Mouse (Mus musculus): ENCODE measurements around the gene Nipsnap3a. TPM values are rescaled to one million over a fixed set of nuclear protein-coding genes. Genes with fewer than 3 reads are reported as not detected.

Gene Nipsnap3a
- not detected in 2 replicates for polyA plus RNA-seq (2014; fragmentation: Nextera tagmentation; extraction: Ambion mirVana)

GRCm38 (mm10) chr4:52989248-52989647 is at the start of gene Nipsnap3a:
Gene Nipsnap3a, plus strand, starts transcription at chr4:52989272.
- H3K9me3 ChIP-seq (ENCODE audit: control insufficient read depth, low read length): no peaks in the 10 kb centered on the region
- peak within 1 kb of the TSS in 1 of 2 experiments; percentile 10; a peak in 1 of 4 replicates for H3K4me3 ChIP-seq (ENCODE audit: control insufficient read depth in 1 of 2, insufficient read depth in 1 of 2, low read depth in 1 of 2, low read length in 2 of 2)
- H3K27me3 ChIP-seq (ENCODE audit: control insufficient read depth, insufficient read depth, low read length): no peaks in the 10 kb centered on the region
- ATAC-seq (ENCODE audit: insufficient number of reproducible peaks, insufficient read depth, low FRiP score, low read depth): no peak
- no peaks in the 10 kb centered on the region for H3K36me3 ChIP-seq (ENCODE audit: control insufficient read depth, insufficient read depth, low read length)
- 23% methylated on average over 12 of the region's 12 CpGs for WGBS
- no peak within 1 kb of the TSS for H3K27ac ChIP-seq (replicated peaks in 1 of 2; ENCODE audit: control insufficient read depth in 1 of 2, insufficient read depth in 1 of 2, low read depth in 2 of 2, low read length in 2 of 2)
- peak within 1 kb of the TSS; percentile 56 for H3K4me2 ChIP-seq (ENCODE audit: low read length)
- H3K4me1 ChIP-seq (ENCODE audit: control insufficient read depth in 2 of 2, insufficient read depth in 2 of 2, low read length in 2 of 2): peaks cover 0 to 4% of the 10 kb centered on the region in 2 experiments; a peak in 1 of 4 replicates
- H3K9ac ChIP-seq (ENCODE audit: low read length): 0 out of 2 replicates have a peak within 1 kb of the TSS, but pooled peaks have one; percentile 16

- no peaks in the 10 kb centered on the region for H3K9me3 ChIP-seq (ENCODE audit: control insufficient read depth, low read length)
- H3K4me3 ChIP-seq (ENCODE audit: control insufficient read depth in 1 of 2, insufficient read depth in 1 of 2, low read depth in 1 of 2, low read length in 2 of 2): no peak overlapping the region
- no peak overlapping the region for H3K27ac ChIP-seq (replicated peaks in 1 of 2; ENCODE audit: control insufficient read depth in 1 of 2, insufficient read depth in 1 of 2, low read depth in 2 of 2, low read length in 2 of 2)
- no peak overlapping the region for H3K4me2 ChIP-seq (ENCODE audit: low read length)
- no peaks in the 10 kb centered on the region for H3K4me1 ChIP-seq (ENCODE audit: control insufficient read depth in 2 of 2, insufficient read depth in 2 of 2, low read length in 2 of 2)
- H3K36me3 ChIP-seq (ENCODE audit: control insufficient read depth, insufficient read depth, low read length): no peaks in the 10 kb centered on the region
- no peak for ATAC-seq (ENCODE audit: insufficient number of reproducible peaks, insufficient read depth, low FRiP score, low read depth)
- H3K9ac ChIP-seq (ENCODE audit: low read length): no peak overlapping the region
- H3K27me3 ChIP-seq (ENCODE audit: control insufficient read depth, insufficient read depth, low read length): no peaks in the 10 kb centered on the region
These were observed 42.4 kb upstream of the Nipsnap3a start for GRCm38 (mm10) chr4:52946665-52947064.

DNA sequence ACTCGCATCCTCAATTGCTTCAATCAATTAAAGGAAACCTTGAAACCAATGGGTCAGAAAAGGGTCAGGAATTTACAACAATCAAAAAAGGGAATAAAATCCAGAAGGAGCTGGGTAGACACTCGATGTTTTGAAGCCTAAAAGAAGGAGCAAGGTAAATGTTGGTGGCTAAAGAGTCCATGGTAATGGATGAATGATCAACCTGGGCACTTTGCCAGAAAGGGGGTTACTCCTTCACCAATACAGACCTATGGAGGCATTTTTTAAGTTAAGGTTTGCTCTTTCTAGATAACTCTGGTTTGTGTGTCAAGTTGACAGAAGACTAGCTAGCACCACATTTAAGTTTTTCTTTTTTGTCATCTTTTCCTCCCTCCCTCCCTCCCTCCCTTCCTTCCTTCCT is 40.1 kb upstream of the Nipsnap3a start:
- Histone ChIP-seq H3K9me3 (ENCODE audit: control insufficient read depth, low read length) (no peaks in the 10 kb centered on the region), H3K4me3 (ENCODE audit: control insufficient read depth in 1 of 2, insufficient read depth in 1 of 2, low read depth in 1 of 2, low read length in 2 of 2) (no peak overlapping the region), H3K27me3 (ENCODE audit: control insufficient read depth, insufficient read depth, low read length) (no peaks in the 10 kb centered on the region), H3K4me1 (ENCODE audit: control insufficient read depth in 2 of 2, insufficient read depth in 2 of 2, low read length in 2 of 2) (no peaks in the 10 kb centered on the region), H3K36me3 (ENCODE audit: control insufficient read depth, insufficient read depth, low read length) (no peaks in the 10 kb centered on the region), H3K4me2 (ENCODE audit: low read length) (no peak overlapping the region), H3K27ac (replicated peaks in 1 of 2; ENCODE audit: control insufficient read depth in 1 of 2, insufficient read depth in 1 of 2, low read depth in 2 of 2, low read length in 2 of 2) (no peak overlapping the region), H3K9ac (ENCODE audit: low read length) (no peak overlapping the region)
- no peak for ATAC-seq (ENCODE audit: insufficient number of reproducible peaks, insufficient read depth, low FRiP score, low read depth)
- WGBS: 72% methylated on average over 2 of the region's 2 CpGs

GRCm38 (mm10) chr4:52958693-52959092 is 30.4 kb upstream of the Nipsnap3a start:
- H3K9me3 ChIP-seq (ENCODE audit: control insufficient read depth, low read length): no peaks in the 10 kb centered on the region
- 37% methylated on average over 4 of the region's 4 CpGs for WGBS
- no peak overlapping the region for H3K27ac ChIP-seq (replicated peaks in 1 of 2; ENCODE audit: control insufficient read depth in 1 of 2, insufficient read depth in 1 of 2, low read depth in 2 of 2, low read length in 2 of 2)
- no peak for ATAC-seq (ENCODE audit: insufficient number of reproducible peaks, insufficient read depth, low FRiP score, low read depth)
- H3K4me1 ChIP-seq (ENCODE audit: control insufficient read depth in 2 of 2, insufficient read depth in 2 of 2, low read length in 2 of 2): no peaks in the 10 kb centered on the region
- no peaks in the 10 kb centered on the region for H3K27me3 ChIP-seq (ENCODE audit: control insufficient read depth, insufficient read depth, low read length)
- no peak overlapping the region for H3K4me2 ChIP-seq (ENCODE audit: low read length)
- no peak overlapping the region for H3K4me3 ChIP-seq (ENCODE audit: control insufficient read depth in 1 of 2, insufficient read depth in 1 of 2, low read depth in 1 of 2, low read length in 2 of 2)
- H3K36me3 ChIP-seq (ENCODE audit: control insufficient read depth, insufficient read depth, low read length): no peaks in the 10 kb centered on the region
- no peak overlapping the region for H3K9ac ChIP-seq (ENCODE audit: low read length)

DNA sequence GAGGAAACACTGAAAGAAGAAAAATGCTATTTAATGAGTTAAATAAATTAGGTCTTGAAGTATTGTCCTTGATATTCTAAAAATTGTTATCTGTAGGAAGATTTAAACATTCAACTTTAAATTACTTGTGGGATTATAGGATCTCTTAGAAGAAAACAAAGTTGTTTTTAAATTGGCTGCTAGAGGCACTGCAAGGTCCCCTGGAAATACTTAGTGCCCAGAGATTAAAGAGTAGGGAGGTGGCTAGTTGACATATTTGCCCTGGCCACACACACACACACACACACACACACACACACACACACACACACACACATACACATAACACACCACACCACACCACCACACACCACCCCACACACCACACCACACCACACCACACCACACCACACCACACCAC is 24.8 kb upstream of the Nipsnap3a start, which contains the start of gene Olfr270:
TSS of gene Olfr270 (plus strand) at position 301 of the 400 bp plus-strand sequence.
- no peak for ATAC-seq (ENCODE audit: insufficient number of reproducible peaks, insufficient read depth, low FRiP score, low read depth)
- Histone ChIP-seq H3K4me1 (ENCODE audit: control insufficient read depth in 2 of 2, insufficient read depth in 2 of 2, low read length in 2 of 2) (no peaks in the 10 kb centered on the region), H3K27me3 (ENCODE audit: control insufficient read depth, insufficient read depth, low read length) (no peaks in the 10 kb centered on the region), H3K36me3 (ENCODE audit: control insufficient read depth, insufficient read depth, low read length) (no peaks in the 10 kb centered on the region), H3K9ac (ENCODE audit: low read length) (no peak within 1 kb of the TSS), H3K27ac (replicated peaks in 1 of 2; ENCODE audit: control insufficient read depth in 1 of 2, insufficient read depth in 1 of 2, low read depth in 2 of 2, low read length in 2 of 2) (no peak within 1 kb of the TSS), H3K4me2 (ENCODE audit: low read length) (no peak within 1 kb of the TSS), H3K4me3 (ENCODE audit: control insufficient read depth in 1 of 2, insufficient read depth in 1 of 2, low read depth in 1 of 2, low read length in 2 of 2) (no peak within 1 kb of the TSS), H3K9me3 (ENCODE audit: control insufficient read depth, low read length) (no peaks in the 10 kb centered on the region)

GRCm38 (mm10) chr4:52985216-52985615 is 3.9 kb upstream of the Nipsnap3a start:
- no peak overlapping the region for H3K4me2 ChIP-seq (ENCODE audit: low read length)
- H3K4me3 ChIP-seq (ENCODE audit: control insufficient read depth in 1 of 2, insufficient read depth in 1 of 2, low read depth in 1 of 2, low read length in 2 of 2): no peak overlapping the region
- H3K9ac ChIP-seq (ENCODE audit: low read length): no peak overlapping the region
- 62% methylated on average over 2 of the region's 2 CpGs for WGBS
- no peaks in the 10 kb centered on the region for H3K36me3 ChIP-seq (ENCODE audit: control insufficient read depth, insufficient read depth, low read length)
- peaks cover 0 to 4% of the 10 kb centered on the region in 2 experiments; a peak in 1 of 4 replicates for H3K4me1 ChIP-seq (ENCODE audit: control insufficient read depth in 2 of 2, insufficient read depth in 2 of 2, low read length in 2 of 2)
- H3K9me3 ChIP-seq (ENCODE audit: control insufficient read depth, low read length): no peaks in the 10 kb centered on the region
- ATAC-seq (ENCODE audit: insufficient number of reproducible peaks, insufficient read depth, low FRiP score, low read depth): no peak
- no peak overlapping the region for H3K27ac ChIP-seq (replicated peaks in 1 of 2; ENCODE audit: control insufficient read depth in 1 of 2, insufficient read depth in 1 of 2, low read depth in 2 of 2, low read length in 2 of 2)
- no peaks in the 10 kb centered on the region for H3K27me3 ChIP-seq (ENCODE audit: control insufficient read depth, insufficient read depth, low read length)

DNA sequence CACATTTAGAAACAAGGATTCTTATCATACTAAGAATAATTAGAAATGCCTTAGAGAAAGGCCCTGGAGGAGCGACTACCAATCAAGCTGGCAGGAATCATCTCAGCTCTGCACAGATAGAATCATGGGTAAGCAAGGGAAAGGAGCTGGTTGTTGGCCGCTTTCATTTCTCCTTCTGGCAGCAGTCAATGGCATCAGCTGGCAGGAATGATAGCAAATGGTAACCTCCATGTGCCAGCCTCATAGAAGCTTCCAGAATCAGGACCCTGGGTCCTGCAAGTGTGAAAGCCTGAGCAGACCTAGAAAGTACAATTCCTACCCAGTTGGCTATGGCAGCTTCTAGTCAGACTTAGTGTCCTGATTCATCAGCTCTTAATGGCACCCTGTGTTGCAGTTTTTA is 2.8 kb upstream of the Nipsnap3a start:
- no peak overlapping the region for H3K9ac ChIP-seq (ENCODE audit: low read length)
- H3K4me3 ChIP-seq (ENCODE audit: control insufficient read depth in 1 of 2, insufficient read depth in 1 of 2, low read depth in 1 of 2, low read length in 2 of 2): no peak overlapping the region
- no peaks in the 10 kb centered on the region for H3K36me3 ChIP-seq (ENCODE audit: control insufficient read depth, insufficient read depth, low read length)
- no peaks in the 10 kb centered on the region for H3K27me3 ChIP-seq (ENCODE audit: control insufficient read depth, insufficient read depth, low read length)
- H3K27ac ChIP-seq (replicated peaks in 1 of 2; ENCODE audit: control insufficient read depth in 1 of 2, insufficient read depth in 1 of 2, low read depth in 2 of 2, low read length in 2 of 2): no peak overlapping the region
- no peak overlapping the region for H3K4me2 ChIP-seq (ENCODE audit: low read length)
- WGBS: 72% methylated on average over 2 of the region's 2 CpGs
- ATAC-seq (ENCODE audit: insufficient number of reproducible peaks, insufficient read depth, low FRiP score, low read depth): no peak
- no peaks in the 10 kb centered on the region for H3K9me3 ChIP-seq (ENCODE audit: control insufficient read depth, low read length)
- H3K4me1 ChIP-seq (ENCODE audit: control insufficient read depth in 2 of 2, insufficient read depth in 2 of 2, low read length in 2 of 2): peaks cover 0 to 4% of the 10 kb centered on the region in 2 experiments; a peak in 1 of 4 replicates

DNA sequence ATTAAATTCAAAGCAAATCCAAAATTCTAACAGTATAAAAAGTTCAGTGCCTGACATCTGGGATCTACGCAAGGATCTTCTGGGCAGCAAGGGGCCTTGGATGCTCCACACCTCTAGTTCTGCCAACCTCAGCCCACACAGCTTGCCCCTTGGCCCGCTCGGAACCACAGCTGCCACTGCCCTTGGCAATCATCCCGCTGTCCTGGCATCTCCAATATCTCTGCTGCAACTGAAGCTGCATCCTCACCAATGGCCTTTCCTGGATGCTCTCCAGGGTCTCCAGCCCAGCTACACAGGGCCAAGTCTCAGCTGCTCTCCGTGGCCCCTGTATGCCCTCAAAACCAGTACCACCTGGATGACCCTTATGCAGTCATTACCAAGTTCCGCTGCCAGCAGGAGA is 10.4 kb downstream of the Nipsnap3a start:
- 92% methylated on average over 6 of the region's 6 CpGs for WGBS
- no peaks in the 10 kb centered on the region for H3K4me1 ChIP-seq (ENCODE audit: control insufficient read depth in 2 of 2, insufficient read depth in 2 of 2, low read length in 2 of 2)
- H3K36me3 ChIP-seq (ENCODE audit: control insufficient read depth, insufficient read depth, low read length): no peaks in the 10 kb centered on the region
- H3K9ac ChIP-seq (ENCODE audit: low read length): no peak overlapping the region
- no peak overlapping the region for H3K4me2 ChIP-seq (ENCODE audit: low read length)
- H3K9me3 ChIP-seq (ENCODE audit: control insufficient read depth, low read length): no peaks in the 10 kb centered on the region
- no peak overlapping the region for H3K4me3 ChIP-seq (ENCODE audit: control insufficient read depth in 1 of 2, insufficient read depth in 1 of 2, low read depth in 1 of 2, low read length in 2 of 2)
- H3K27ac ChIP-seq (replicated peaks in 1 of 2; ENCODE audit: control insufficient read depth in 1 of 2, insufficient read depth in 1 of 2, low read depth in 2 of 2, low read length in 2 of 2): no peak overlapping the region
- no peak for ATAC-seq (ENCODE audit: insufficient number of reproducible peaks, insufficient read depth, low FRiP score, low read depth)
- H3K27me3 ChIP-seq (ENCODE audit: control insufficient read depth, insufficient read depth, low read length): no peaks in the 10 kb centered on the region
